Mouse (Mus musculus): ENCODE results near the gene Krt78. TPM values are rescaled to one million over a fixed set of nuclear protein-coding genes. Genes with fewer than 3 reads are reported as not detected.

Gene Krt78
- polyA plus RNA-seq, 1 experiment, result 0.16 TPM

DNA sequence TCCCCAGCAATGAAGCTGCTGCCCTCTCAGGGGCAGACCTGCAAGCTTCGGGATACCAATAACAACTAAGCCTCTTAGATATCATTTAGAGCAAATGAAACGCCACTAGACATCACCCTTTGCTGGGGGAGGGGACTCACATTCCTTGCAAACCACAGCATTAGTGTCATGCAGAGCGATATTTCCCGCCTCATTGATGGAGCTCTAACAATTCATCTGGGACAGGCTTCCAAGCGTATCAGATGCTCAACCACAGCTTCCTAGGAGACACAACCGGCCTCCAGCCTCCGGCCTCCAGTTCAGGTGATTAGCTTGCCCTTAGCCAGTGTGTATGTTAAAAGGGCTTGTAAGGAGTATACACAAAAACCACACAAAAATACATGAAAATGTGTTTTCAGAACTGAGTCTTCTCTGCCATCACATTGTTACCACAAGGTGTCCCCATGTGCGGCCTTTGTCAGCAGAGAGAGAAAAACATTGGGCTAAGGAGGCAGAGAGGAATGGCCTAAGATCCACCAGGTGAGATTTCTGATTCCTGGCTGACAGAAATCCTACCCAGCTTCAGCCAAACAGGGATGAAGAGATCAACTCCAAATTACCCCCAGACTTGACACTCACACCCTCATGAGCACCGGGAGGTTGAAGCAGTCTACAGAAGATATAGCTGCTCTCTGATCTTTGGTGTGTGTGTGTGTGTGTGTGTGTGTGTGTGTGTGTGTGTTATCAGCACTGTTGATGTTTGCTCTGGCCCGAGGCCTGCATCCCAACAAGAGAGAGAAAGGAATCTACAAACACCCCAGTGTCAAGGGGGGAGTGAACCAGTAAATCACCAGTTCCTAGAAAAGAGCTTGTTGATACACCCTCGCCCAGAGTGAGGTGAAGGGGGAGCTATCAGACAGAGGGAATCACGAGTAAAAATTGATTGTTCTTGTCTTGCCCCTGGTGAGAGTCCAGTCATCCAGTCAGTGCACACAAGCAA is 51.6 kb downstream of the Krt78 start:
- DNase-seq (ENCODE audit: low read depth, low spot score), result no peak
- WGBS, result 55% methylated on average over 12 of the region's 12 CpGs

Other genes starting within 250 kb of the Krt78 start
- gene Krt5, start 241.4 kb downstream of the Krt78 start, polyA plus RNA-seq (2012; rRNA removed), result 0.07 and 0.14 TPM in 2 replicates
- not detected in 2 replicates for gene Krt71, start 211.2 kb downstream of the Krt78 start, polyA plus RNA-seq (2012; rRNA removed)
- not detected in 2 replicates for gene Krt72, start 167.8 kb downstream of the Krt78 start, polyA plus RNA-seq (2012; rRNA removed)
- gene Krt73, start 151.9 kb downstream of the Krt78 start, polyA plus RNA-seq (2012; rRNA removed), result not detected in 2 replicates
- gene Krt2, start 136.1 kb downstream of the Krt78 start, polyA plus RNA-seq (2012; rRNA removed), result not detected in 2 replicates
- gene Krt1, start 103.5 kb downstream of the Krt78 start, polyA plus RNA-seq (2012; rRNA removed), result 0.04 and 0.17 TPM in 2 replicates
- gene Krt77, start 84.6 kb downstream of the Krt78 start, polyA plus RNA-seq (2012; rRNA removed), result not detected in 2 replicates
- gene Krt76, start 61.4 kb downstream of the Krt78 start, polyA plus RNA-seq (2012; rRNA removed), result 0.02 TPM in 1 of 2 replicates, not detected in the other
- 0.11 and 0.21 TPM in 2 replicates for gene Krt4, start 29.6 kb downstream of the Krt78 start, polyA plus RNA-seq (2012; rRNA removed)
- 0.21 and 0.43 TPM in 2 replicates for gene Krt79, start 14.0 kb downstream of the Krt78 start, polyA plus RNA-seq (2012; rRNA removed)
- gene Krt8, start 50.2 kb upstream of the Krt78 start, polyA plus RNA-seq (2012; rRNA removed), result 2,897 and 3,506 TPM in 2 replicates
- 214 and 251 TPM in 2 replicates for gene Krt18, start 73.9 kb upstream of the Krt78 start, polyA plus RNA-seq (2012; rRNA removed)
- gene Eif4b, start 119.5 kb upstream of the Krt78 start, polyA plus RNA-seq (2012; rRNA removed), result 58.6 and 78.1 TPM in 2 replicates
- 37.0 and 45.5 TPM in 2 replicates for gene Tns2, start 146.1 kb upstream of the Krt78 start, polyA plus RNA-seq (2012; rRNA removed)
- gene Spryd3, start 181.9 kb upstream of the Krt78 start, polyA plus RNA-seq (2012; rRNA removed), result 32.1 and 35.9 TPM in 2 replicates
- 15.4 and 34.3 TPM in 2 replicates for gene Igfbp6, start 190.1 kb upstream of the Krt78 start, polyA plus RNA-seq (2012; rRNA removed)
- 96.3 and 315 TPM in 2 replicates for gene Soat2, start 196.2 kb upstream of the Krt78 start, polyA plus RNA-seq (2012; rRNA removed)
- 20.2 and 26.4 TPM in 2 replicates for gene Zfp740, start 249.0 kb upstream of the Krt78 start, polyA plus RNA-seq (2012; rRNA removed)